Mouse (Mus musculus): ENCODE data around the gene Supt20.

Gene Supt20

DNA sequence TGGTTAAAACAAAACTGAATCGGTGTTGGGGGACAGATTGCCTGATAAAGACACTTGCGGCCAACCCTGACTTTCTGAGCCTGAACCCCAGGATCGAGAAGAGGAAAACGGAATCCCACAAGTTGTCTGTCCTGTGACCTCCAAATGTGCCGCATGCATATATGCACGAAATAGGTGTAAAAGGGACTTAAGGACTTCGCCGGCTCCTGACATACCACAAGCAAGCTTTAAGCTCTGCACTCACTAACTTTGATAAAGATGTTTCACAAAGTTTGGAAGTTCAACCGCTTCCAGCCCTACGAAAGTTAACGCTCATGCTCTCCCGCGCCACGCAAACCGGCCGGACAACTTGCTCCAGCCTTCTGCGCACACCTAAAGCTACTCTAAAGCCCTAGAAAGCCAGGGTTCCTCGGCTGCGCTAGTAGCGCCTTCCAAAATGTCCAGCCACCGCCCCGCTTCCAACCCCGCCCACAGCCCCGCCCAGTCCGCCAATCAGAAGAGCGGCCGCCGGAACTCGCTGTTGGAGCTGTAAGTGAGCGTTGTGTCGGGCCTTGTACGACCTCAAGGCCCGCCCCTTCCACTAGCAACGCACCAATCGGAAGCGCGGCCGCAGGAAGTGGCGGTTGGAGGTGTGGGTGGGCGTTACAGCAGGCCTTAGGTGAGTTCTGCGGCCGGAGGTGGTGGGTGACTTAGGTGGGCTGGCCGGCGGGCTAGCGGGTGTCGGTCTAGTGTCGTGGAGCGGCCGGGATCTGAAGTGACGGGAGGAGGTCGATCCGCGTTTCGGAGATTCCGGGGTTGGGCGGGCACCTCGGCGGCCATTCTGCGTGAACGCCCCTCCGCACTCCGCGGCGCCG lies at the start of gene Supt20:
Supt20 (plus strand) TSS at position 606 of the 854 bp plus-strand sequence.
- in situ Hi-C loops (cut with MboI; ENCODE audit: low sequenced_read_pairs), result no loop called here

GRCm38 (mm10) chr3:54642851-54643250 lies 49.8 kb upstream of the Supt20 start:
- in situ Hi-C loops (cut with MboI; ENCODE audit: low sequenced_read_pairs), result no loop called here

- in situ Hi-C loops (cut with MboI; ENCODE audit: low sequenced_read_pairs), result no loop called here
Measured at GRCm38 (mm10) chr3:54647583-54647982, 45.0 kb upstream of the Supt20 start.

DNA sequence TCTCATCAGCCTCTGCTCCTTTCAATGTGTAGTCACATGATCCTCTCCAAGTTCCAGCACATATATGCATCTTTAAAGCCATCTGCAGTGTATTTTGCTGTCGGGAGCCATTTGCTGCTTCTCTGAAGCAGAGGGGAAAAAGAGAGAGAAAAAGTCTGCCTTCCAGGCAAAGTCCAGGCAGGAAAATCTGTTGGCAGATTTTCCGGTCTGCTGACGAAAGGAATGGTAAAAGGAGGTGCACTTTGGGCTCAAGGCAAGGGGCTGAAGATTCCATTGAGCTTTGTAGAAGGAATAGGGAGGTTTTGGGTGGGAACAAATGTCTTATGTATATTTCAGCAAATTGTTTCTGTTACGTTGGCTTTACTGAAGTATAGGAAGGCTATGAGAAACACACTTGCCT lies 41.0 kb upstream of the Supt20 start:
- in situ Hi-C loops (cut with MboI; ENCODE audit: low sequenced_read_pairs), result no loop called here

- in situ Hi-C loops (cut with MboI; ENCODE audit: low sequenced_read_pairs), result no loop called here
Measured at GRCm38 (mm10) chr3:54654169-54654568, 38.4 kb upstream of the Supt20 start.

DNA sequence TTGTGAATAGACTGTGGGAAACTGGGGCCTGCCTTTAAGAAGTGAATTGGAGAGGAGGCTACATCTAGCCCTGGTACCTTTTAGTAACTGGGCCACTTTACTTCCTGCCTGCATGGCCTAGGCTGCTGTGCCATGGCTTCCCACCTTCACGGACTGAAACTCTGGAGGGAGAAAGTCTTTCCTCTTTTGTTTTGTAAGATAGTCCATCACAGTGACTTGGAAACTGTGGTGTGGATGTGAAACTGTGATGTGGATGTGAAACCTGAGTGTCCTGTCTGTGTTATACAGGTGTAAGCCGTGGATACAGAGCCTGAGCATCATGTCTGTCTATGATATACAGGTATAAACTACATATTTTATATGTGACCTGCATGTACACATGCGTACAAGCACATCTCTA lies 35.5 kb upstream of the Supt20 start:
- in situ Hi-C loops (cut with MboI; ENCODE audit: low sequenced_read_pairs), result no loop called here

GRCm38 (mm10) chr3:54657888-54658626 lies 34.5 kb upstream of the Supt20 start:
- in situ Hi-C loops (cut with MboI; ENCODE audit: low sequenced_read_pairs), result no loop called here

DNA sequence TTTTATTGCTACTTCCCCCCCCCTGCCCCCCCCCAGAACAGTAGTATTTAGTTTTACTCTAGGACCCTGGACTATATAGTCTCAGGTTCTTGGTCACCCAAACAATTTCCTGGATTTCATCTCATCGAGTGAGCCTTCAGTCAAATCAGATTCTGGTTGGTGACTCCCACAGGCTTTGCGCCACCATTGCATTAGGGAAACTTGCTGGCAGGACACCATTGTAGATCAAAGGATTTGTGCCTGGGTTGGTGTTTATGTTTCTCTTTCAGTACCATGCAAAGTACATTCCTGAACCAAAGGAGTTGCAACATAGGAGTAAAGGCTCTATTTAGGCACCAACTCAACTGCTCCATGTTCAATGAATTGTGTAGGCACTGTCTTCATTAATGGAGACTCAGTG lies 32.9 kb upstream of the Supt20 start:
- in situ Hi-C loops (cut with MboI; ENCODE audit: low sequenced_read_pairs), result no loop called here

- in situ Hi-C loops (cut with MboI; ENCODE audit: low sequenced_read_pairs), result no loop called here
Measured at GRCm38 (mm10) chr3:54662411-54662810, 30.2 kb upstream of the Supt20 start.

GRCm38 (mm10) chr3:54668141-54668540 lies 24.5 kb upstream of the Supt20 start:
- in situ Hi-C loops (cut with MboI; ENCODE audit: low sequenced_read_pairs), result no loop called here

- in situ Hi-C loops (cut with MboI; ENCODE audit: low sequenced_read_pairs), result no loop called here
Measured at GRCm38 (mm10) chr3:54668722-54669121, 23.9 kb upstream of the Supt20 start.

DNA sequence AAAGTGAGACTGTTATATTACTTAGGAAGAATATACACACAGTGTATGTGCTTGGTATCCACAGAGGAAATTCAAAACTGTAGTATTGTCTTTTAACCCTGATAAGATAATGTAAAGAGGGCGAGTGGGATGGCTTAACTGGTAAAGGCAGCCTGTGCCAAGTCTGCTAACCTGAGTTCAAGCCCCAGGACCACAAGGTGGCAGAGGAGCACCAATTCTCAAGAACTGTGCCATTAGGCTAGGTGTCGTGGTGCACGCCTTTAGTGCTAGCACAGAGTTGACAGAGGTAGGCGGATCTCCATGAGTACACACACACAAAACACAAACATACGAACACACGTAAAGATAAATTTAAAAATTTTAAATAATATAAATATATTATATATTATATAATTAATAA lies 23.0 kb upstream of the Supt20 start:
- in situ Hi-C loops (cut with MboI; ENCODE audit: low sequenced_read_pairs), result no loop called here

- in situ Hi-C loops (cut with MboI; ENCODE audit: low sequenced_read_pairs), result no loop called here
Measured at GRCm38 (mm10) chr3:54672111-54672510, 20.5 kb upstream of the Supt20 start.

DNA sequence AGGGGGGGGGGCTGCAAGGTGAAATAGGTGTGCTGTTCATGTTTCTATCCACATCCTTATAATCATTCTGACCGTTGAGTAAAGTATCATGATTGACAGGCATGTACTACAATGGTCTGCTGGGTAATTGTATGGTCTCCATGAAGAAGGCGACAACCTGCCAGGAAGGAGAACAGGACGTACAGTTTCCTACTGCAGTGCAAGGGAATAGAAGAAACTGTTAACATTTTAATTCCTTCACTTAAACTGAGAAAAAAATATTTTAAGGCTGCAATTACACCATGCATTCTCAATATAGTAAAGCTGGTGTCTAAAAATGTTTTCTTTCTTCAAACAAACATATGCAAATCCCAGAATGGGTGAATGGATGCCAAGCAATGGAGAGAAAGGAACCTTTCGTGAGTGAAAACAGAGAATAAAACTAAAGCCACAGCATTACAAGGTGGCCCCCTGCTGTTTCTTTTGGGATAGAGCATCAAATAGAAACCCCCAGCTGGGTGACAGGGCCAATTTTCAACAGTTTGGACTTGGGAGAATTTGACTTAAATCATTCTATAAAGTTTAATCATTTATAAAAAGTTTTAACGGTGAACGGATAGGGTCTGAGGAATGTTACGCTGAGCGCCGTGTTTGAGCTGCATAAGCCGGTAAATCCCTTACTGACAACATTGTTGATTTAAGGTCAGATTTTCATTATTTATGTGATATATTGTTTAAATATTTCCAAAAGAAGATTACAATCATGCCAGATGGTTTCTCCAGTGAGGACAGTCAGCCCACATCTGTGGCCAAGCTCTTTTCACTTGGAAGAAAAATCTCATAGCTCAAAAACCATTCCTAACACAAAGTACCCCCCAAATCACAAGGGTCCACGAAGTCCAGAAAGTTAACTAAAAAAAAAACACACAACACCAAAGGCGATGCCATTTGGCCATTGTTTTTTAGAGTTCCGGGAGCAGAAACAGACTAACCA lies 19.8 kb upstream of the Supt20 start:
- in situ Hi-C loops (cut with MboI; ENCODE audit: low sequenced_read_pairs), result no loop called here

GRCm38 (mm10) chr3:54676818-54677217 lies 15.8 kb upstream of the Supt20 start:
- in situ Hi-C loops (cut with MboI; ENCODE audit: low sequenced_read_pairs), result no loop called here

DNA sequence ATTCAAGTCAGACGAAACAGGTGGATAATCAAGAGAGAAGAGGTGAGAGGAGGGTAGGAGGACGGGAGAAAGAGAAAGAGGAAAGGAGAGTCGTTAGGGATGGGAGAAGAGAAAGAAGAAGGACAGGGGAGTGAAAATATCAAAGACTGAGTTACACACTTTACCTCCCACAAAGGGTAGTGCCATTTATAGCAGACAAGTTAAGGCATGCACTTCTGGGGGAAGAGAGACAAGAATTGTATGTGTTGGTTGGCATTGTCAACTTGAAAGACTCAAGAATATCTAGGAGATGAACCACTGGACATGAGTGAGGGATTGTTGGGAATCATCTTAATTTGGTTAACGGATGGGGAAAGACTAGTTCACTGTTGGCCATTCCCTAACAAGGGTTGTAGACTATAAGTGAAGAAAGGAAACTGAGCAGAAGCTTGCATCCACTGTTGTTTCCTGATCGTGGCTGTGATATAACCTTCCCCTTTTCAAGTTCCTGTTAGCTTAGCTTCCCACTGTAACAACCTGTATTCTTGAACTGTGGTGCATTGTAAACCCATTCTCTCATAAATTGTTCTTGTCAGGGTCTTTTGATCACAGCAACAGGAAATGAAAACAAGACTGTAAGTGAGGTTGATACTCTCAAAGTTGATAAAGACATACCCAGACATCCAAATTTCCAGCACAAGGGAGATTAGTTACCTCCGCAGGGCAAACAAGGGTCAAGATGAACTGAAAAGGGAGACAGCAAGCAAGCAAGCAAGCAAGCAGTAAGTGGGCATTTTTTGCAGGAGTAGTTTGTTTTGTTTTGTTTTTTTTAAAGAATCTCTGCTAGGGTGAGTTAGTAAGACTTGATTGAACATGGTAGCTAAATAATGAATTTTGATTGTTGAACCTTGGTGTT lies 11.1 kb upstream of the Supt20 start:
- in situ Hi-C loops (cut with MboI; ENCODE audit: low sequenced_read_pairs), result loop anchor here (10.0 kb wide), 1 partner anchor 327 kb away; no protein-coding TSS in a partner anchor

- in situ Hi-C loops (cut with MboI; ENCODE audit: low sequenced_read_pairs), result loop anchor here (10.0 kb wide), 1 partner anchor 330 kb away; no protein-coding TSS in a partner anchor
Measured at GRCm38 (mm10) chr3:54685202-54685601, 7.4 kb upstream of the Supt20 start.

GRCm38 (mm10) chr3:54687245-54687644 lies 5.4 kb upstream of the Supt20 start:
- in situ Hi-C loops (cut with MboI; ENCODE audit: low sequenced_read_pairs), result loop anchor here (10.0 kb wide), 1 partner anchor 332 kb away; no protein-coding TSS in a partner anchor

DNA sequence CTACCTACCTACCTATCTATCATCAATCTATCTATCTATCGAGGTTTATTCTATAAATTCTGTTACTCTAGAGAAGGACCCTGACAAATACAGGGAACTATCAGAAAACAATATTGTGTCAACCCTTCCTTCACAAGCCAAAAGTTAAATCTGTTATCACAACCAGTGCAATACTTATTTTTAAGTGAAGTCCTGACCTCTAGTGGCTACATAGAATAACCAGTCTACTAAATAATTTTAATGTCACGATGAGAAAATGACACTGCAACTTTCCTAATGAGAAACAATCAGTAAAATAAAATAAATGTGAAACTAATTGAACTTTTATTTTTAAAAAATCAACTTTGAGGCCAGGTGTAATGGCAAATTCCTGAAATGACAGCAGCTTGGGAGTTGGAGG lies 3.5 kb upstream of the Supt20 start:
- in situ Hi-C loops (cut with MboI; ENCODE audit: low sequenced_read_pairs), result loop anchor here (10.0 kb wide), 1 partner anchor 334 kb away; no protein-coding TSS in a partner anchor

DNA sequence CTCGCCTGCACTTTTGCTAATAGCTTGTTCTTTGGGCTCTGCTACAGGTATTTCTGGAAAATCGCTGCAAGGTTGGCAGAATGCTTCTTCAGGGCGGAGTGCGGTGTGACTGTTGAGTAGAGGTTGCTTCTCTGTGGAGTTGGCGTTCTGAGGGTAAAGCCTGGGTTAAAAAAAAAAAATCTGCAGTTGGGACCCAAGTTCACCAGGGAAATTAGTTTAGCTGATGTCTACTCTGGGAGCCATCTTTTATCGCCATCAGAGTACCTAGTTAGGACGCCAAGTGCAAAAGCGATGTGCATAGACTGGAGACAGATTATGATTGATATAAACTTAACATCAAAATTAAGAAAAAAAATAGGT lies 429 bp downstream of the Supt20 start:
- in situ Hi-C loops (cut with MboI; ENCODE audit: low sequenced_read_pairs), result no loop called here

All from CH12F3 (cell line).